In genomic region chr2:154422181-154422580, GRCm38 (mm10) we compare ENCODE assay signal across 13 mouse cellular contexts. TPM values are rescaled to one million over a fixed set of nuclear protein-coding genes. Genes with fewer than 3 reads are reported as not detected.
DNase-seq lines count a peak whose midpoint lies in the region; ATAC-seq lines count a peak whose summit lies in the region.
"Had no signal": no experiment of that assay in that cellular context is flagged by ENCODE, and none has a peak within 500 bp of the region (broad histone marks: within the 10 kb centered on the region; RNA-seq: fewer than 3 reads in every experiment).

No protein-coding gene starts in this region.

- 73% methylated on average over 5 of the region's 5 CpGs for WGBS in midbrain, embryonic 11.5 days
- 44% methylated on average over 5 of the region's 5 CpGs for WGBS in midbrain, embryonic 14.5 days
- 62% methylated on average over 5 of the region's 5 CpGs for WGBS in forebrain, embryonic 14.5 days
- 50% methylated on average over 5 of the region's 5 CpGs for WGBS in midbrain, embryonic 15.5 days

- no peaks in the 10 kb centered on the region for H3K27me3 ChIP-seq in midbrain, embryonic 11.5 days (ENCODE audit: control insufficient read depth, insufficient read depth, low read length)
- H3K27me3 ChIP-seq in midbrain, embryonic 14.5 days (ENCODE audit: control insufficient read depth, insufficient read depth, low read length), result no peaks in the 10 kb centered on the region
- no peaks in the 10 kb centered on the region for H3K27me3 ChIP-seq in forebrain, embryonic 14.5 days (replicated peaks; ENCODE audit: control insufficient read depth, insufficient read depth, low read length)
- no peaks in the 10 kb centered on the region for H3K27me3 ChIP-seq in midbrain, embryonic 15.5 days (replicated peaks)
- H3K27me3 ChIP-seq: embryonic facial prominence, embryonic 12.5 days had no signal

- H3K9me3 ChIP-seq in midbrain, embryonic 11.5 days (ENCODE audit: control insufficient read depth, low read length), result no peaks in the 10 kb centered on the region
- no peaks in the 10 kb centered on the region for H3K9me3 ChIP-seq in midbrain, embryonic 14.5 days (ENCODE audit: control insufficient read depth, low read length)
- H3K9me3 ChIP-seq in forebrain, embryonic 14.5 days (replicated peaks; ENCODE audit: control insufficient read depth, low read length), result no peaks in the 10 kb centered on the region
- no peaks in the 10 kb centered on the region for H3K9me3 ChIP-seq in midbrain, embryonic 15.5 days
- H3K9me3 ChIP-seq: embryonic facial prominence, embryonic 12.5 days; liver, embryonic 13.5 days had no signal

- no peak for ATAC-seq in midbrain, embryonic 11.5 days (ENCODE audit: low FRiP score)
- ATAC-seq in midbrain, embryonic 14.5 days (ENCODE audit: low FRiP score, low TSS enrichment), result no peak
- no peak for ATAC-seq in forebrain, embryonic 14.5 days
- ATAC-seq in midbrain, embryonic 15.5 days (replicated peaks), result no peak

- DNase-seq in midbrain, embryonic 11.5 days (ENCODE audit: low spot score, missing footprints), result no peak
- DNase-seq in midbrain, embryonic 14.5 days, result no peak
- peak; percentile 43 for DNase-seq in Muller cell, postnatal 12 days (ENCODE audit: inconsistent ontology term)
- no peak for DNase-seq in forebrain, embryonic 14.5 days (ENCODE audit: low spot score)
- no peak for DNase-seq in layer of hippocampus, postnatal 10 days (ENCODE audit: low spot score in 2 of 2)
- DNase-seq in thymus, postnatal 36 days, result no peak
- DNase-seq: gastrocnemius, adult 2 months; heart, adult 18-20 months; liver, embryonic 13.5 days; right cerebral cortex, postnatal 14 days had no signal

- peak overlapping the region; percentile 84 for H3K27ac ChIP-seq in midbrain, embryonic 11.5 days (ENCODE audit: low read depth, low read length)
- H3K27ac ChIP-seq in midbrain, embryonic 14.5 days (replicated peaks; ENCODE audit: low read depth, low read length), result no peak overlapping the region
- peak overlapping the region; percentile 85 for H3K27ac ChIP-seq in forebrain, embryonic 14.5 days (ENCODE audit: low read depth, low read length)
- H3K27ac ChIP-seq in midbrain, embryonic 15.5 days, result peak overlapping the region; percentile 27; the same call in 1 of the 2 replicates
- H3K27ac ChIP-seq: gastrocnemius, adult 2 months; kidney, postnatal 0 days; liver, embryonic 13.5 days had no signal

- H3K4me1 ChIP-seq in midbrain, embryonic 11.5 days (ENCODE audit: control insufficient read depth, insufficient read depth, low read length), result peaks cover 18% of the 10 kb centered on the region
- peaks cover 13% of the 10 kb centered on the region; the same call in 1 of the 2 replicates for H3K4me1 ChIP-seq in midbrain, embryonic 14.5 days (ENCODE audit: control insufficient read depth, insufficient read depth, low read length)
- peaks cover 6% of the 10 kb centered on the region for H3K4me1 ChIP-seq in forebrain, embryonic 14.5 days (ENCODE audit: control insufficient read depth, insufficient read depth, low read length)
- peaks cover 23% of the 10 kb centered on the region for H3K4me1 ChIP-seq in midbrain, embryonic 15.5 days
- H3K4me1 ChIP-seq: liver, embryonic 13.5 days had no signal

- H3K4me3 ChIP-seq in midbrain, embryonic 11.5 days (ENCODE audit: low read depth, low read length), result no peak overlapping the region
- no peak overlapping the region for H3K4me3 ChIP-seq in midbrain, embryonic 14.5 days (replicated peaks; ENCODE audit: low read depth, low read length)
- H3K4me3 ChIP-seq in forebrain, embryonic 14.5 days (ENCODE audit: low read depth, low read length), result no peak overlapping the region
- H3K4me3 ChIP-seq in midbrain, embryonic 15.5 days, result no peak overlapping the region
- H3K4me3 ChIP-seq: embryonic facial prominence, embryonic 12.5 days; gastrocnemius, adult 2 months; liver, embryonic 13.5 days had no signal

- H3K4me2 ChIP-seq in midbrain, embryonic 11.5 days, result no peak overlapping the region
- no peak overlapping the region for H3K4me2 ChIP-seq in midbrain, embryonic 14.5 days (ENCODE audit: low read length)
- H3K4me2 ChIP-seq in forebrain, embryonic 14.5 days (ENCODE audit: low read length), result no peak overlapping the region
- H3K4me2 ChIP-seq in midbrain, embryonic 15.5 days, result no peak overlapping the region
- H3K4me2 ChIP-seq: embryonic facial prominence, embryonic 12.5 days; liver, embryonic 13.5 days had no signal

- H3K9ac ChIP-seq in midbrain, embryonic 11.5 days (ENCODE audit: low read length), result no peak overlapping the region
- no peak overlapping the region for H3K9ac ChIP-seq in midbrain, embryonic 14.5 days (replicated peaks; ENCODE audit: low read length)
- H3K9ac ChIP-seq in forebrain, embryonic 14.5 days (ENCODE audit: low read length), result no peak overlapping the region
- H3K9ac ChIP-seq in midbrain, embryonic 15.5 days, result no peak overlapping the region
- H3K9ac ChIP-seq: embryonic facial prominence, embryonic 12.5 days; liver, embryonic 13.5 days had no signal

- no peaks in the 10 kb centered on the region for H3K36me3 ChIP-seq in midbrain, embryonic 11.5 days (ENCODE audit: control insufficient read depth, insufficient read depth, low read length)
- no peaks in the 10 kb centered on the region for H3K36me3 ChIP-seq in midbrain, embryonic 14.5 days (ENCODE audit: control insufficient read depth, insufficient read depth, low read length)
- H3K36me3 ChIP-seq in forebrain, embryonic 14.5 days (ENCODE audit: control insufficient read depth, insufficient read depth, low read length), result no peaks in the 10 kb centered on the region
- H3K36me3 ChIP-seq in midbrain, embryonic 15.5 days (replicated peaks), result no peaks in the 10 kb centered on the region
- H3K36me3 ChIP-seq: embryonic facial prominence, embryonic 12.5 days; liver, embryonic 13.5 days had no signal

RNA-seq across cellular contexts. Expression of gene Cbfa2t2, which starts 14.1 kb away (rescaled TPM):
- 75.2 and 76.1 TPM in 2 replicates for polyA plus RNA-seq in midbrain, embryonic 11.5 days (2014; fragmentation: Nextera tagmentation; extraction: Ambion mirVana)
- 45.5 and 65.6 TPM in 2 replicates for polyA plus RNA-seq in midbrain, embryonic 14.5 days (2014; fragmentation: Nextera tagmentation; extraction: Ambion mirVana)
- 51.9 and 59.4 TPM in 2 replicates for polyA plus RNA-seq in forebrain, embryonic 14.5 days (2014; fragmentation: Nextera tagmentation; extraction: Ambion mirVana)
- polyA plus RNA-seq in midbrain, embryonic 15.5 days (2015; fragmentation: Nextera tagmentation; extraction: Ambion mirVana), result 55.8 and 59.3 TPM in 2 replicates
- total RNA-seq in layer of hippocampus, postnatal 10 days (2021), result 10 to 100 TPM; 43.6 to 60.6 TPM

RNA-seq across cellular contexts. Expression of gene Snta1, which starts 14.3 kb away (rescaled TPM):
- 2.0 and 2.3 TPM in 2 replicates for polyA plus RNA-seq in midbrain, embryonic 11.5 days (2014; fragmentation: Nextera tagmentation; extraction: Ambion mirVana)
- polyA plus RNA-seq in midbrain, embryonic 14.5 days (2014; fragmentation: Nextera tagmentation; extraction: Ambion mirVana), result 4.0 and 5.8 TPM in 2 replicates
- polyA plus RNA-seq in forebrain, embryonic 14.5 days (2014; fragmentation: Nextera tagmentation; extraction: Ambion mirVana), result 2.6 and 4.6 TPM in 2 replicates
- polyA plus RNA-seq in midbrain, embryonic 15.5 days (2015; fragmentation: Nextera tagmentation; extraction: Ambion mirVana), result 10.2 and 13.2 TPM in 2 replicates
- 10 to 100 TPM; 40.6 to 41.3 TPM for total RNA-seq in layer of hippocampus, postnatal 10 days (2021)

RNA-seq across cellular contexts. Expression of gene Cdk5rap1, which starts 49.4 kb away (rescaled TPM):
- polyA plus RNA-seq in midbrain, embryonic 11.5 days (2014; fragmentation: Nextera tagmentation; extraction: Ambion mirVana), result 15.1 and 18.1 TPM in 2 replicates
- 11.0 and 22.9 TPM in 2 replicates for polyA plus RNA-seq in midbrain, embryonic 14.5 days (2014; fragmentation: Nextera tagmentation; extraction: Ambion mirVana)
- polyA plus RNA-seq in forebrain, embryonic 14.5 days (2014; fragmentation: Nextera tagmentation; extraction: Ambion mirVana), result 18.8 and 24.1 TPM in 2 replicates
- 14.0 and 16.5 TPM in 2 replicates for polyA plus RNA-seq in midbrain, embryonic 15.5 days (2015; fragmentation: Nextera tagmentation; extraction: Ambion mirVana)
- total RNA-seq in layer of hippocampus, postnatal 10 days (2021), result 10 to 100 TPM; 11.9 to 16.1 TPM
